Mouse (Mus musculus) c-Kit-positive CD71-positive TER-119-negative erythroid progenitor cells, embryonic 14.5 days (primary cell): ENCODE data around the gene Coa3.
"Not testable (repeated sequence)": the region's sequence is repeated elsewhere in the genome, so short reads cannot be mapped to it uniquely, and the experiment has no call there.

ENCODE experiments used
- DNase-seq: peaks from one replicate; pipeline ENCODE4 v3.0.0-alpha.2; 2013; ENCODE audit warnings: low read depth

Gene Coa3

GRCm38 (mm10) chr11:101278223-101279192 is at the start of gene Coa3, which contains the start of gene Cntd1:
Gene Coa3, minus strand, starts transcription at chr11:101279114.
Gene Cntd1, plus strand, starts transcription at chr11:101279012.
- DNase-seq: peak; percentile 79

- no peak for DNase-seq
These were observed 48.4 kb upstream of the Coa3 start for GRCm38 (mm10) chr11:101327311-101327710.

GRCm38 (mm10) chr11:101326147-101326546 is 47.2 kb upstream of the Coa3 start:
- no peak for DNase-seq

DNA sequence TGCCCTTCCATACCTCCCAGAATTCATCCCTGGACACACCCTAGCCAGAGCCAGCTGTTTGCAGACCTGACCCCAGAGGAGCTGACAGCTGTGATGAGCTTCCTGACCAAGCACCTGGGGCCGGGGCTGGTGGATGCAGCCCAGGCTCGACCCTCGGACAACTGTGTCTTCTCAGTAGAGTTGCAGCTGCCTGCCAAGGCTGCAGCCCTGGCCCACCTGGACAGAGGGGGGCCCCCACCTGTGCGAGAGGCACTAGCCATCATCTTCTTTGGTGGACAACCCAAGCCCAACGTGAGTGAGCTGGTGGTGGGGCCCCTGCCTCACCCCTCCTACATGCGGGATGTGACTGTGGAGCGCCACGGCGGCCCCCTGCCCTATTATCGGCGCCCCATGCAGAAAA is 46.3 kb upstream of the Coa3 start:
- DNase-seq: not testable (repeated sequence)

DNA sequence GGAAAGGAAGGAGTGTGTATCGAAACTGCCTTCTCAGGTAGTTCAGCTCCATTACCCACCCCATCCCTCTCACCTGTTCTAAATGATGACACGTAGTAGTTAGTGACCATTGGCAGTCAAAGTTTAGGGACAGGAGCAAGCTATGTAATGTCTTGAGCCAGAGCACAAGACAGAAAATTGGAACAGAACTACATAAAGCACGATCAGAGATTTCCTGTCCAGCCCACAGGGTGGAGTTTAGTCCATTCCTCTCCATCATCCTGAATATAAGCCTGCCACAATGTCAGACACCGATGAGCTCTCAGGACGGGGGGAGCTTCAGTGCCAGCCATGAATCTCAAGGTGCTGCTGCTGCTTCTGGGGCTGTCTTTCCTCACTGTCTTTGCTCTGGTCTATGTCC is 45.8 kb upstream of the Coa3 start, which contains the start of gene Aoc2:
Gene Aoc2 (plus strand): TSS at position 301 of the 400 bp plus-strand sequence.
- DNase-seq: no peak

DNA sequence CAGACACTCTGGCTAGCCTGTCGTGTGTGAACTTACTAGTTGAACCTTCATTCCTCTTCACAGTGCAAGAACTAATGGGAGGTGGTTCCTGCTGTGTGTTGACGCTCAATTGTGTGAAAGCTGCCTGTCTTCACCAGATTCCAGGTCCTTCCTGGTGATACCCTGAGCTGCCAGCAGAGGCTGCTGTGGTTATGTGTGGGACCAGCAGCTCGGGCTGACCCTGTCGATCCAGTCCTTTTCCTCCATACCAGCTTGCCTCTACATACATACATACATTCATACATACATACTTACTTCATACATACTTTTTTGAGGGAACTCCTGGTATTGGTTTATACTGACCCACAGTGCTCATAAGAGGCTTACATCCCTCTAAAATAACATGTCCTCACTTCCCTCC is 44.7 kb upstream of the Coa3 start:
- DNase-seq: peak; percentile 40

DNA sequence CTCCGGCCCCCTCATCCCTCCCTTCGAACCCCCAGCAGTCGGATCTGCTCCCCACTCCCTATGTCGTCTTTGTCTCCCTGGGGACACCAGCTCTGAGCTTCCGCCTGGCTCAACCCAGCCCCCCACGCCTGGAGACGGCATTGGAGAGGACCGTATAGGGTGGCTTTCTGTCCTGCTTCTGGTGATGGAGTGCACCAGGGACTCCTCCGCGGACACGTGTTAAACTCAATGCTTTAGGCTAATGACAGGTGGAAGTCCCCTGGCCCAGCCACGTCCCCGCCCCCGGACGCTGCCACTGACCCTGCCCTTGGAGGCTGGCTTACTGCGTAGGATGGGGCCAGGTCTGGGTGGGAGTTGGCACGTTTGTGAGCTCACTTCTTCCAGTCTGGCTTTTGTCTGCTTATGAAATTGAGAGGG is 37.6 kb upstream of the Coa3 start:
- peak; percentile 39 for DNase-seq

DNA sequence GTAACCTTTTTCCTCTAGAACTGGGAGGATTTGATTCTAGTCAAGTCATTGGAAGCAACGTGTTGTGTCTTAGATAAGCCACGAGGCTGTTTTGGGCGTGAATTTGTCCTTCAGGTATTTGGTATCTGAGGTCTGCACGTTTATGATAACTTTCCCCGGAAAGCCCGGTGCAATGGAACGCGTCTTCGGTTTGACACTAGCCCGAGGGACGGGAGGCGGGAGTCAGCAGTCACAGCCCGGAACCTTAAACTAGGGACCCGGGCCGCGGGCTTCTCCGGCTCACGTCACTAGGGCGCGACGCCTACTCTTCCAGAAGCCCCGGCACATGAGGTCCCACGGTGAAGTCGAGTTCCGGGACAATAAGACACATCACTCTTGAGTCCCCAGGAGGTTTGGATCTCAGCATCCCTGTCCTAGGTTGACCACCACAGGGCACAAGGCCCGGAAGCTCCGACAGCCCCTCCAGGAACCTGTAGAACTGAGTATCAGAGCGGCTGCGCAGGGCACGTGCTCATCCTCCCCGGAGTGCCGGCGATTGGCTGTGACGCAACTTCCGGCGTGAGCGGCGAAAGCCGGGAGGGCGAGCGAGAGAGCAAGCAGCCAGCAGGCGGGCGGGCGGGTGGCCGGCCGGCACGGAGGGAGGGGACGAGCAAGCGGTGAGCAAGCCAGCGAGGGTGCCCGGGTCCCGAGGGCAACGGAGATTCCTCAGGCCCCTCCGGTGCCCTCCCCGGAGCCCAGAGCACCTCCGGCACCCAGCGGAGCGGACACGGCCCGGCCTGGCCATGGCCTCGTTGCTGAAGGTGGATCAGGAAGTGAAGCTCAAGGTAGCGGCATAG is 37.0 kb upstream of the Coa3 start, which contains the start of gene Psme3:
Gene Psme3 (plus strand): TSS at position 549 of the 836 bp plus-strand sequence.
- peak; percentile 94 for DNase-seq

DNA sequence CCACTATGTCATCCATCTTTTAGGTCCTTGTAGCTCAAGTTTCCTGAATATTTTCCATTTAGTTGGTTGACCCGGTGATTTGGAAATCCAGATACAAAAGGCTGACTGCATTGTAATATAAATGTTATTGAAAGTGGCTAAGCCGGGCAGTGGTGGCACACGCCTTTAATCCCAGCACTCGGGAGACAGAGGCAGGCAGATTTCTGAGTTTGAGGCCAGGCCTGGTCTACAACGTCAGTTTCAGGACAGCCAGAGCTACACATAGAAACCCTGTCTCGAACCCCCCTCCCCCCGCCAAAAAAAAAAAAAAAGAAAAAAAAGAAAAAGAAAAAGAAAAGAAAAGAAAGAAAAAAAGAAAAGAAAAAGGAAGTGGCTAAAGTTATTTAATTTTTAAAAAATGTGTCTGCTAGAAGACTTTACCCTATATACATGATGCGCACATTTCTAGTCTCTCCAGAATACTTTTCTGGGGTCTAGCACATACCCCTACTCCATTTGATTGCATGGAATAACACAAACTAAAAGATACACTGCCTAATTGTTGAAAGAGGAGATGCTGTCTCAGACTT is 36.3 kb upstream of the Coa3 start:
- DNase-seq: no peak

GRCm38 (mm10) chr11:101314567-101314966 is 35.7 kb upstream of the Coa3 start:
- DNase-seq: no peak

GRCm38 (mm10) chr11:101312150-101312549 is 33.2 kb upstream of the Coa3 start:
- no peak for DNase-seq

DNA sequence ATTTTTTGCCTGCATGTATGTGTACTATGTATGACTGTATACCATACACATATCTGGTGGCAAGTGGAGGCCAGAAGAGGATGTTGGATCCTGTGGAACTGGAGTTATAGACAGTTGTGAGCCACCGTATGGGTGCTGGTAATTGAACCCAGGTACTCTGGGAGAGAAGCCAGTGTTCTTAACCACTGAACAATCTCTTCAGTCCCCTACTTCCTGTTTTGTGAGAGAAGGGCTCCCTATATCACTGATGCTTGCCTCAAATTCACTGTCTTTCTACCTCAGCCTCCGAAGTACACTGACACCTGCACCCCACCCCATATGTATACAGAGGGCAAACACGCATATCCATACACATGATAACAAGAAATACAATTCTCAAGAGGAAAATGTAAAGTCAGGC is 32.2 kb upstream of the Coa3 start:
- no peak for DNase-seq

- no peak for DNase-seq
These were observed 28.8 kb upstream of the Coa3 start for GRCm38 (mm10) chr11:101307744-101308143.

DNA sequence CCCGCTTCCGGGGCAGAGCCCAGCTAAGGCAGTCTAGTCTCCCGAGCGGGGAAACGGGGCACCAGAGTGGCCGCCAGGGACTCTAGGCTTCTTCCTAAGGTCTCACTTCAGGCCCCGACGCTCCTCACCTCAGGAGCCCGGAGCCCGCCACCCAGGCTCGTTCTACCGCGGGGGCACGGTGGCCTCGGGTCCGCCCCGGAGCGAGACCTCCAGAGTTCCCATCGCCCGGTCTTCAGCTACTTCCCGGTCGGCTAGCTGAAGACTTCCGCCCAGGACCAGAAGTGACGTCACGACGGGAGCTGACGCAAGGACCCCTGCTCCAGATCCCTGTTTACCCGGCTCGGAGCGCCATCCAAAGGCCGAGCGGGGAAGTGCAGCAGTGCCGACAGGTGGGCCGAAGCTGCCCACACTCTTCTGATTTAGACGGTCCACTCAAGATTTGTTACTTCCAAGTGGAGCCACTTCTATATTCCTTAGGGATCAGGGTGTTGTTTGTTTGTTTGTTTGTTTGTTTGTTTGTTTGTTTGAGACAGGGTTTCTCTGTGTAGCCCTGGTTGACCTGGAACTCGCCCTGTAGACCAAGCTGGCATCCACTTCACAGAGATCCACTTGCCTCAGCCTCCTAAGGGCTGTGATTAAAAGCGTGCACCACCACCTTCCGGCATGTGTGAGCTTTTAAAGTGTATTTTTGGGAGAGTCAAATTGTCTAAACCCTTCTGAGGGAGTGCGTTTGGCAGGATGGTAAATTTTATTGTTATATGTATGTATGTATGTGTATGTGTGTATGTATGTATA is 23.3 kb upstream of the Coa3 start, which contains the start of gene Becn1:
Gene Becn1 (minus strand): TSS at position 283 of the 795 bp plus-strand sequence.
- peak; percentile 97 for DNase-seq

- DNase-seq: no peak
These were observed 22.5 kb upstream of the Coa3 start for GRCm38 (mm10) chr11:101301299-101302003.

DNA sequence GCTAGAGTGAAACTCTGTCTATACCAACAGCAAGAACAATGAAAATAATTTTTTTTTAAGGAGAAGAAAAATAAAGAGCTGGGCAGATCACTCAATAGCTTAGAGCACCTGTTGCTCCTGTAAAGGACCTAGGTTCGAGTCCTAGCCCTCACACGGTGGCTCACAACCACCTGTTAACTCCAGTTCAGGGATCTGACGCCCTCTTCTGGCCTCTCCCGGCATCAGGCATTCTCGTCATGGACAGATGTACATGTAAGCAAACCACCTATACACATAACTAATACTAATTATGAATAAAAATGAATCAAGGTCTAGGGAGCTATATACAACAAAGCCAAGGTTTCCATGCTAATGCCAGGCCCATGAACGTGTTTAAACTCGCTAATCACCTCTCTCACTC is 22.0 kb upstream of the Coa3 start:
- DNase-seq: no peak

- DNase-seq: no peak
These were observed 16.3 kb upstream of the Coa3 start for GRCm38 (mm10) chr11:101295191-101295590.

GRCm38 (mm10) chr11:101291231-101291630 is 12.3 kb upstream of the Coa3 start:
- no peak for DNase-seq

DNA sequence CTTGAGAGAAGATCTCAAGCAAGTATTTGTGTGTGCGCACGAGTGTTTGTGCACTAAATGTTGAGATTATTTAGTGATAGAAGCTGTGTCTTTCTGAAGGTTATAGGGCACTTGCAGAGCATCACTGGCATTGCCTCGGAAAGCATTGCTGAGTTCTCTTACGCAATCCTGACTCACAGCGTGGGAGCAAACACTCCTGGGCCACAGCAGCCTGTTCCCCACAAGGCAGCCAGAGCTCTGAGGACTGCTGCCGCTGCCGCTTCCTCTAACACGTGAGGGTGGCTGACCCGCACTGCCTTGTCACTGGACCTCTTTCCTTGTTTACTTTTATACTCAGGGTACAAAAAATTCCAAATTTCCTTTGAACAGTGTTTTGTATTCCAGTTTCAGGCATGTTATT is 8.4 kb upstream of the Coa3 start:
- DNase-seq: no peak

DNA sequence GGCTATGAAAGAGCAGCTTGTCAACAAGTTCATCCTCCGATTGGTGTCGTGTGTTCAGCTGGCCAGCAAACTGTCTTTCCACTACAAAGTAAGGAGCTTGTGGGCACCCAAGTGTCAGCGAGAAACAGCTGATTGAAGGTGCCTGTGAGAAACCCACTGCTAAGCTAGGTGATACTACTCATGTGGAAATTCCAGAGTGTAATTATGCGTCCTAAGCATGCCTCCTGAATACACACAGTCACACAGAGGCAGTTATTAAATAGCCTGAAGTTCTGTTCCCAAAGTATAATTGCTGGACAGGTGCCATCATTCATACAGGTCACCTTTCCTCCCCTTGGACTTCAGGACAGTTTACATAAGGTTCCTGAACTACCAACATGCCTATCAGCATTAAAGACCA is 4.9 kb upstream of the Coa3 start:
- no peak for DNase-seq

- no peak for DNase-seq
These were observed 4.0 kb upstream of the Coa3 start for GRCm38 (mm10) chr11:101282896-101283295.
